Mouse (Mus musculus) erythroblast, embryonic 14.5 days (primary cell): ENCODE data around the gene Limk2.
A peak's percentile ranks its signal among the peaks of the same experiment; 100 is the strongest.

Source experiments
- GATA1 ChIP-seq: IDR thresholded peaks from 2 replicates; pipeline ENCODE4 v1.6.1; 2012; ENCODE audit warnings: low read length, inconsistent platforms, mixed read lengths
- TAL1 ChIP-seq: IDR thresholded peaks from 3 replicates; pipeline ENCODE4 v1.6.1; 2012; ENCODE audit warnings: low read length, inconsistent platforms, mixed read lengths

DNA sequence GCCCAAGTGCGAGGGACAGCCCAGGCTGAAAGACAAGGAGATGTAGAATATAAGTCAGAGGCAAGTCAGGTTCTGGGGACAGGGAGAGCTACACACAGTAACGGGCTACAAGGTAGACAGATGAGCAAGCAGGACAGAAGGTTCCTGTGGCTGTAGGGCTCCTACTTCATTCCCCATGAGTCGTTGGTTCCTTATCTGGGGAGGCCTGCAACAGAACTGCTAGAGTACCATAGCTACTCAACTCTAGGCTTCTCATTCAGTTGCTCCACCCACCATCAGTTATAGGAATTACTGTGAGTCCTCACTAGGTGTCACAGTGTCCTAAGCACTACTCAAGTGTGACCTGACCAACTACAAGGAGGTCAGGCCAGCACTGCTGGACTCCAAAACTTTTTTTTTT lies 6.0 kb downstream of the Limk2 start:
- TF ChIP-seq GATA1 (peak; percentile 51; the same call in 1 of the 2 replicates), TAL1 (peak; percentile 14; the same call in 1 of the 3 replicates)
